Mouse (Mus musculus) midbrain, embryonic 16.5 days (tissue): ENCODE results near the gene Noxa1. TPM values are rescaled to one million over a fixed set of nuclear protein-coding genes. Genes with fewer than 3 reads are reported as not detected.

Experiments used
- ATAC-seq: fragments of 200-750 bp; cut with Nextera tagmentation; 2 replicates; pipeline ENCODE4 v1.8.0; 2017; ENCODE audit warnings: moderate TSS enrichment
- H3K27ac ChIP-seq: fragments of 300-500 bp; sonication (generic); 2 replicates; pipeline ENCODE4 v1.5.1; 2014; ENCODE audit warnings: mild to moderate bottlenecking, low read length, mixed read lengths
- H3K27me3 ChIP-seq: fragments of 300-500 bp; sonication (generic); 2 replicates; pipeline ENCODE4 v1.6.1; 2014; ENCODE audit warnings: low read depth, low read length, mixed read lengths; ENCODE audit not compliant: control insufficient read depth, insufficient read depth
- H3K36me3 ChIP-seq: fragments of 300-500 bp; sonication (generic); 2 replicates; pipeline ENCODE4 v1.6.1; 2014; ENCODE audit warnings: mild to moderate bottlenecking, low read length, moderate library complexity, mixed read lengths; ENCODE audit not compliant: control insufficient read depth, insufficient read depth
- H3K4me1 ChIP-seq: fragments of 300-500 bp; sonication (generic); 2 replicates; pipeline ENCODE4 v1.6.1; 2014; ENCODE audit warnings: mild to moderate bottlenecking, low read length, mixed read lengths; ENCODE audit not compliant: control insufficient read depth, insufficient read depth
- H3K4me2 ChIP-seq: fragments of 300-500 bp; sonication (generic); 2 replicates; pipeline ENCODE4 v1.6.1; 2014; ENCODE audit warnings: mild to moderate bottlenecking, low read length, mixed read lengths
- H3K4me3 ChIP-seq: fragments of 300-500 bp; sonication (generic); 2 replicates; pipeline ENCODE4 v1.5.1; 2014; ENCODE audit warnings: low read depth, mild to moderate bottlenecking, low read length, moderate library complexity, mixed read lengths
- H3K9ac ChIP-seq: fragments of 300-500 bp; sonication (generic); 2 replicates; pipeline ENCODE4 v1.6.1; 2014; ENCODE audit warnings: low read depth, low read length, mixed read lengths
- H3K9me3 ChIP-seq: fragments of 300-500 bp; sonication (generic); replicated peaks from 2 replicates; pipeline ENCODE4 v1.6.1; 2014; ENCODE audit warnings: mild to moderate bottlenecking, low read length, mixed read lengths; ENCODE audit not compliant: control insufficient read depth, poor library complexity, severe bottlenecking
- WGBS: fragments of 180-500 bp; shearing (Covaris S2); extraction: QIAGEN DNeasy Blood & Tissue Kit; methylation state at CpG from one replicate; pipeline ENCODE4 v1.1.7; 2014; 5-methylcytosine and 5-hydroxymethylcytosine counted together
- polyA plus RNA-seq: library from polyadenylated mRNA; unstranded; fragments of >200 nt; fragmentation: Nextera tagmentation; extraction: Ambion mirVana; gene quantifications from 2 replicates; pipeline ENCODE4 v1.2.1, GENCODE M21; 2015

Noxa1 gene
- polyA plus RNA-seq, 1 experiment from 2014 or later, result not detected

DNA sequence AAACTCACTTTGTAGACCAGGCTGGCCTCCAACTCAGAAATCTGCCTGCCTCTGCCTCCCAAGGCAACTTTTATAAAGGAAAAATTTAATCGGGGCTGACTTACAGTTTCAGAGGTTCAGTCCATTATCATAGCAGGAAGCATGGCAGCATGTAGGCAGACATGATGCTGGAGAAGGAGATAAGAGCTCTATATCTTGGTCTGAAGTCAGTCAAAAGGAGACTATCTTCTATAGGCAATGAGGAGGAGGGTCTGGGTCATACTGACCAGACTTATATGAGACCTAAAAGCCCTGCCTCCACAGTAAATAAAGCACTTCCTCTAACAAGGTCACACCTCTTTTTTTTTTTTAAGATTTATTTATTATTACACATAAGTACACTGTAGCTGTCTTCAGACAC is 30.7 kb downstream of the Noxa1 start:
- Histone ChIP-seq H3K4me1 (no peaks in the 10 kb centered on the region), H3K27me3 (no peaks in the 10 kb centered on the region), H3K9me3 (no peaks in the 10 kb centered on the region), H3K9ac (no peak overlapping the region), H3K27ac (no peak overlapping the region), H3K4me2 (no peak overlapping the region), H3K36me3 (peaks cover 14% of the 10 kb centered on the region; the same call in 1 of the 2 replicates), H3K4me3 (no peak overlapping the region)
- WGBS, result 94% methylated on average over 1 of the region's 1 CpGs
- ATAC-seq, result no peak

DNA sequence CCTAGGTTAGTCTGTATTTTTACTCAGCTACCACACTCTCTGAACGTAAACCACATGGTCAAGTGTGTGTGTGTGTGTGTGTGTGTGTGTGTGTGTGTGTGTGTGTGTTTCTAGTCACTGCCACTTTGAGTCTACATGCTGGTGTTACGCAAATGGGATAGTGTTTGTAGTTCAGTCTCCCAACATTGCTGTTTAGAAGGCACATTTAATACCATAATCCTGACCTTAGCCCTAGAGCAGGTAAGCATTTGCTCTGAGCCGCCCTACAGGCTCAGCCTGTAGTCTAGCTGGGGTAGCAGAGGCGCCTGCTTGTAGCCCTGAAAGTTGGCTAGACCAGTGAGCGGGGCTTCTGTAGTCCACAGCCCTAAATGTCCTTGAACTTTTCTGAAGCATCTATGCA is 31.4 kb downstream of the Noxa1 start:
- Histone ChIP-seq H3K36me3 (peaks cover 18% of the 10 kb centered on the region; the same call in 1 of the 2 replicates), H3K9ac (no peak overlapping the region), H3K4me1 (no peaks in the 10 kb centered on the region), H3K4me2 (no peak overlapping the region), H3K9me3 (no peaks in the 10 kb centered on the region), H3K27ac (no peak overlapping the region), H3K4me3 (no peak overlapping the region), H3K27me3 (no peaks in the 10 kb centered on the region)
- 89% methylated on average over 5 of the region's 5 CpGs for WGBS
- ATAC-seq, result no peak

DNA sequence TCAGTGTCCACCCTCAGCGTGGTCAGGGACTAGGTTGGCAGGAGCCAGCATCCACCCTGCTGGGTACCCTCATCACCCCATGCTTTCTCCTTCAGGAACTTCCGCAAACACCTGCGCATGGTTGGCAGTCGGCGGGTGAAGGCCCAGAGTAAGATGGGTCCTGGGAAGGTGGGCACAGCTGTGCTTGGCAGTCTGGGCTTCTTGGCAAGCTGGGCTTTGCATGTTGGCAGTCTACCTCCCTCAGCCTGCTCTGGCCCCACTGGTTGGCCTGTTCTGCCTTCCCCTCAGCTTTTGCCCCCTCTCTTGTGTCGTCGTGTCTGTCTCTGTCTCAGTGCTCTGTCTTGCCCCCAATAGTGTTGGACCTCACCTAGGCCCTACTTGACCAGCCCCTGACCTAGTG is 36.0 kb downstream of the Noxa1 start:
- H3K4me2 ChIP-seq, result no peak overlapping the region
- H3K9me3 ChIP-seq, result no peaks in the 10 kb centered on the region
- ATAC-seq, result no peak
- H3K27ac ChIP-seq, result no peak overlapping the region
- H3K4me1 ChIP-seq, result peaks cover 15% of the 10 kb centered on the region
- 97% methylated on average over 7 of the region's 7 CpGs for WGBS
- no peaks in the 10 kb centered on the region for H3K27me3 ChIP-seq
- peaks cover 25% of the 10 kb centered on the region for H3K36me3 ChIP-seq
- no peak overlapping the region for H3K4me3 ChIP-seq
- H3K9ac ChIP-seq, result no peak overlapping the region

DNA sequence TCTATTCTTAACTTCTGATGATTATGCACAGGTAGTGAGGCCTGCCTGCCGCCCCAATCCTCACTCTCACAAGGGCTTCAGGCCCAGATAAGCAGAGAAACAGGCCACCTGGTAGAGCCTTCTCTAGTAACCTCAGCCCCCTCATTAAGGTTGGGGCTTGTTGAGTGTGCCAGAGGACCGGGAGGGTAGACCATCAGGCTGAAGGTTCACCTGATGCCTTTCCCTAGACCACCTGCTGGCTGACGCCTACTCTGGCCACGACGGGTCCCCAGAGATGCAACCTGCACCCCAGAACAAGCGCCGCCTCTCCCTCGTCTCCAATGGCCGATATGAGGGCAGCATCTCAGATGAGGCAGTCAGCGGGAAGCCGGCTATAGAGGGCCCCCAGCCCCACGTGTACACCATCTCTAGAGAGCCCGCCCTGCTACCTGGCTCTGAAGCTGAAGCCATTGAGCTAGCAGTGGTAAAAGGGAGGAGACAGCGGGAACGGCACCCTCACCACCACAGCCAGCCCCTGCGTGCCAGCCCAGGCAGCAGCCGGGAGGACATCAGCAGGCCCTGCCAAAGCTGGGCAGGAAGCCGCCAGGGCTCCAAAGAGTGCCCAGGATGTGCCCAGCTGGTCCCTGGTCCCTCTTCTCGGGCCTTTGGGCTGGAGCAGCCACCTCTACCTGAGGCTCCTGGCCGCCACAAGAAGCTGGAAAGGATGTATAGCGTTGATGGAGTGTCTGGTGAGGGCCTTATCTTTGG is 39.4 kb downstream of the Noxa1 start:
- ATAC-seq, result no peak
- Histone ChIP-seq H3K4me1 (peaks cover 17% of the 10 kb centered on the region), H3K4me2 (peak overlapping the region; percentile 98), H3K4me3 (peak overlapping the region; percentile 91), H3K9ac (peak overlapping the region; percentile 96), H3K36me3 (peaks cover 17% of the 10 kb centered on the region), H3K27me3 (no peaks in the 10 kb centered on the region), H3K27ac (no peak overlapping the region), H3K9me3 (no peaks in the 10 kb centered on the region)
- WGBS, result 90% methylated on average over 21 of the region's 21 CpGs

DNA sequence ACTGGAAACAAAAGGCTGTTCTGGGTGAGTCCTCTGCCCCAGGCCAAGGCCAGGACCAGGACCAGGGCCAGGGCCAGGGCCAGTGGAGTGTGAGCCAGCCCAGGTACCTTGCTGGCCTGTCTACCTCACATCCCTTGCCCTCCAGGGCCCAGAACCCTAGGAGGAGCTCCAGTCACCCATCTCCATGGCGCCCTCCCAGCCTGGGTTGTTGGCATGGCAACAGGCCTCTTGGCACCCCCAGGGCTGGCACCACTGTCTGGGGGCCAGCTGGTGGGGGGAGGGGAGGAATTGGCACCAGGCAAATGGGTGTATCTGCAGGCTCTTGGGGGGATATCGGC is 39.9 kb downstream of the Noxa1 start:
- peak; percentile 55 for ATAC-seq
- H3K9ac ChIP-seq, result peak overlapping the region; percentile 96
- peaks cover 14% of the 10 kb centered on the region for H3K36me3 ChIP-seq
- peaks cover 17% of the 10 kb centered on the region for H3K4me1 ChIP-seq
- H3K4me2 ChIP-seq, result peak overlapping the region; percentile 98
- 60% methylated on average over 1 of the region's 2 CpGs for WGBS
- H3K27me3 ChIP-seq, result no peaks in the 10 kb centered on the region
- H3K27ac ChIP-seq, result peak overlapping the region; percentile 79
- no peaks in the 10 kb centered on the region for H3K9me3 ChIP-seq
- peak overlapping the region; percentile 91 for H3K4me3 ChIP-seq

DNA sequence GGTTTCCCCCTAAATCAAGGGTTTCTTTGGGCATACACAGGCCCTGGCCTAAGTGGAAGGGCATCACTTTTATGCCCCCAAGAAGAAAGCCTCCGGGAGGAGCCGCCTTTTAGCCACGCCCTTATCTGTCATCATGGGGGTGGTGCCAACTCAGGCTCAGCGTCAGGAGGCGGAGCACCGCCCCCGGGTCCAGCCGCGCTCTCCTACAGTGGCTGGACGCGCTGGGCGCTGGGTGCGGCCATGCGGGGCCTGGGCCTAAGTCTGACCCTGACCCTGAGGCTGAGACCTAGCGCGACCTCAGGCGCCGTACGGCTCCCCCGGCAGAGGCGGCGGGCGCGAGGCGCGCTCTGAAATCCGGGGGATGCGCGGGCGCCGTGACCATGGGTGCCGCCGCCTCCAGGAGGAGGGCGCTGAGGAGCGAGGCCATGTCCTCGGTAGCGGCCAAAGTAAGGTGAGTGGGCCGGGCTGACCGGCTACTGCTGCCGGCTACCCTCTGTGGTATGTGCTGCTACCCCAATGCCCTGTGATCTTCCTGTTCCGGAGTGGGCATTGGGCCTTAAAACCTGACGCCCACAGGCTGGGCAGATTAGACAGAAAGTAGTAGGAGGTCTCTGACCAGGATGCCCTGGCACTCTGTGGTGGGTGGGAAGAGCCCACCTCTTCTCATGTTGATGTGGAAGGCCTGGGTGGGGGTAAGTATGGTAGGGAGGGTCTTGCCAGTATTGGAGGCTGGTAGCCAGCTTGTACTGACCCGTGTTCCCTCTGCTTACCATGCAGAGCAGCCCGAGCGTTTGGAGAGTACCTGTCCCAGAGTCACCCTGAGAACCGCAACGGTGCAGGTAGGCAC is 40.5 kb downstream of the Noxa1 start, which contains the start of gene Nsmf:
Gene Nsmf (plus strand): TSS at position 135 of the 847 bp plus-strand sequence.
- Histone ChIP-seq H3K36me3 (peaks cover 13% of the 10 kb centered on the region), H3K4me1 (peaks cover 17% of the 10 kb centered on the region), H3K4me2 (peak within 1 kb of the TSS; percentile 98), H3K27me3 (no peaks in the 10 kb centered on the region), H3K27ac (peak within 1 kb of the TSS; percentile 79), H3K4me3 (peak within 1 kb of the TSS; percentile 91), H3K9me3 (no peaks in the 10 kb centered on the region), H3K9ac (peak within 1 kb of the TSS; percentile 96)
- 4% methylated on average over 47 of the region's 47 CpGs for WGBS
- peak; percentile 90 for ATAC-seq

DNA sequence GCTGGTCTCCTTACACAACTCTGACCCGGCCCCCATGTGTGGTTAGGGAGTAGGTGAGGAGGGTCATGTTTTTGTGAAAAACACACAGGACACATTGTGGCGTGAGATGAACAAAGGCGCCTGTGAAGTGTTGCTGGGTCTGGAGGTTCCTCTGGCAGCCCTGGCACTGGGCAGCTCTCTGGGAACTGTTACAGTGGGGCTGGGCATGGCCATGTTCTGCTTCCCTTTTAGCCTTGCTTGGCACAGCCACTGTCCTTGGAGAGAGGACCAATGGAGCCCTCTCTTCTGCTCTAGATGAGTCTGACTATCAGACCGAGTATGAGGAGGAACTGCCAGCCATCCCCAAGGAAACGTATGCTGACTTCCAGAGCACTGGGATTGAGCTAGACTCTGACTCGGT is 41.8 kb downstream of the Noxa1 start:
- Histone ChIP-seq H3K4me3 (no peak overlapping the region), H3K9ac (no peak overlapping the region), H3K4me1 (peaks cover 17% of the 10 kb centered on the region), H3K4me2 (no peak overlapping the region), H3K9me3 (no peaks in the 10 kb centered on the region), H3K27me3 (no peaks in the 10 kb centered on the region), H3K36me3 (peaks cover 8% of the 10 kb centered on the region), H3K27ac (no peak overlapping the region)
- WGBS, result 95% methylated on average over 6 of the region's 6 CpGs
- ATAC-seq, result no peak

DNA sequence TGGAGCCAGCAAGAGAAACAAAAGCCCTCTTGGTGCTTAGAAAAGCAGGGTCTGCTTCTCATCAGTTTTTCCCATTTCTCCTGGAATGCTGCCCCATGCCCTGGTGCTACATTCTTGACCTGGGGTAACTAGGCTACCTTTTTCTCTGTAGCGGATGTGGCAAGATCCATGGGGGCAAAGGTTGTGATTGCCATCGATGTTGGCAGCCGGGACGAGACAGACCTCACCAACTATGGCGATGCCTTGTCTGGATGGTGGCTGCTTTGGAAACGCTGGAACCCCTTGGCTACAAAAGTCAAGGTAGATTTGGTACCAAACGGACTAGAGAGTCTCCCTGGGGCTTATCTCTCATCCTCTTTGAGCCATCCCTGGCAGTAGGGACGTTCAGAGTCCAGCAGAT is 43.5 kb downstream of the Noxa1 start:
- no peaks in the 10 kb centered on the region for H3K36me3 ChIP-seq
- H3K27ac ChIP-seq, result no peak overlapping the region
- no peaks in the 10 kb centered on the region for H3K27me3 ChIP-seq
- 90% methylated on average over 8 of the region's 8 CpGs for WGBS
- no peak overlapping the region for H3K4me3 ChIP-seq
- no peak overlapping the region for H3K4me2 ChIP-seq
- ATAC-seq, result no peak
- peaks cover 17% of the 10 kb centered on the region for H3K4me1 ChIP-seq
- no peak overlapping the region for H3K9ac ChIP-seq
- H3K9me3 ChIP-seq, result no peaks in the 10 kb centered on the region

DNA sequence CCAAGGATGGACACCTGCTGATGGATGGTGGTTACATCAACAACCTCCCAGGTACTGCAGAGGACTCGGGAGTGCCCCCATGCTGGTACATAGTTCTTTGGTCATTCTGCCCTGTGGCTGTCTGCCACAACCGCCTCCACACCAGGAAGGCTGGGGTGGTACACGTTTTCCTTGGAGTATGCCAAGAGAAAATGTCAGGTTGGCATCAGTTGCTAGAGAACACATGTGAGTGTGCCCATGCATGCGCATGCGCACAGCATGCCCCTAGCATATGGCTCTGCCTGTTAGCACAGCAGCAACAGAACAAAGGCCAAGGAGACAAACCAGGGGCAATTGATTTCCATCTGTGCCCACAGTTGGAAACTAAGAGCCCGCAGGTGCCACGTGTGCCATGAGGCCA is 44.0 kb downstream of the Noxa1 start:
- H3K4me2 ChIP-seq, result no peak overlapping the region
- ATAC-seq, result no peak
- WGBS, result 88% methylated on average over 7 of the region's 7 CpGs
- H3K36me3 ChIP-seq, result no peaks in the 10 kb centered on the region
- peaks cover 17% of the 10 kb centered on the region for H3K4me1 ChIP-seq
- H3K9ac ChIP-seq, result no peak overlapping the region
- no peaks in the 10 kb centered on the region for H3K27me3 ChIP-seq
- no peaks in the 10 kb centered on the region for H3K9me3 ChIP-seq
- no peak overlapping the region for H3K4me3 ChIP-seq
- H3K27ac ChIP-seq, result no peak overlapping the region
